Mouse (Mus musculus) heart, embryonic 16.5 days (tissue): ENCODE results near the gene Lrrc75a. TPM values are rescaled to one million over a fixed set of nuclear protein-coding genes. Genes with fewer than 3 reads are reported as not detected.
A peak's percentile ranks its signal among the peaks of the same experiment; 100 is the strongest.

ENCODE experiments used
- ATAC-seq: fragments of 200-750 bp; cut with Nextera tagmentation; replicated peaks from 2 replicates; pipeline ENCODE4 v1.8.0; 2017; ENCODE audit warnings: moderate number of reproducible peaks; ENCODE audit not compliant: insufficient read depth, low FRiP score; ENCODE audit errors: extremely low read depth
- H3K27ac ChIP-seq: fragments of 300-500 bp; sonication (generic); 2 replicates; pipeline ENCODE4 v1.5.1; 2014; ENCODE audit warnings: mild to moderate bottlenecking, low read length, control low read depth, moderate library complexity
- H3K27me3 ChIP-seq: fragments of 300-500 bp; sonication (generic); 2 replicates; pipeline ENCODE4 v1.6.1; 2014; ENCODE audit warnings: low read length, mixed read lengths; ENCODE audit not compliant: control insufficient read depth, insufficient read depth
- H3K36me3 ChIP-seq: fragments of 300-500 bp; sonication (generic); 2 replicates; pipeline ENCODE4 v1.6.1; 2014; ENCODE audit not compliant: control insufficient read depth, insufficient read depth
- H3K4me1 ChIP-seq: fragments of 300-500 bp; sonication (generic); 2 replicates; pipeline ENCODE4 v1.6.1; 2014; ENCODE audit warnings: low read length, mixed read lengths; ENCODE audit not compliant: control insufficient read depth, insufficient read depth
- H3K4me2 ChIP-seq: fragments of 300-500 bp; sonication (generic); 2 replicates; pipeline ENCODE4 v1.6.1; 2014; ENCODE audit warnings: low read depth, mild to moderate bottlenecking, control low read depth, low read length
- H3K4me3 ChIP-seq: fragments of 300-500 bp; sonication (generic); 2 replicates; pipeline ENCODE4 v1.5.1; 2014; ENCODE audit warnings: mild to moderate bottlenecking, control low read depth, low read length
- H3K9ac ChIP-seq: fragments of 300-500 bp; sonication (generic); 2 replicates; pipeline ENCODE4 v1.6.1; 2014; ENCODE audit warnings: low read length, control low read depth
- H3K9me3 ChIP-seq: fragments of 300-500 bp; sonication (generic); replicated peaks from 2 replicates; pipeline ENCODE4 v1.6.1; 2016; ENCODE audit warnings: low read length; ENCODE audit not compliant: control insufficient read depth
- WGBS: fragments of 180-500 bp; shearing (Covaris S2); extraction: QIAGEN DNeasy Blood & Tissue Kit; methylation state at CpG from one replicate; pipeline ENCODE4 v1.1.7; 2014; 5-methylcytosine and 5-hydroxymethylcytosine counted together
- polyA plus RNA-seq: library from polyadenylated mRNA; unstranded; fragments of >200 nt; fragmentation: Nextera tagmentation; extraction: Ambion mirVana; gene quantifications from 2 replicates; pipeline ENCODE4 v1.2.1, GENCODE M21; 2015

The Lrrc75a gene
- polyA plus RNA-seq, 1 experiment from 2014 or later = 11.4 TPM

DNA sequence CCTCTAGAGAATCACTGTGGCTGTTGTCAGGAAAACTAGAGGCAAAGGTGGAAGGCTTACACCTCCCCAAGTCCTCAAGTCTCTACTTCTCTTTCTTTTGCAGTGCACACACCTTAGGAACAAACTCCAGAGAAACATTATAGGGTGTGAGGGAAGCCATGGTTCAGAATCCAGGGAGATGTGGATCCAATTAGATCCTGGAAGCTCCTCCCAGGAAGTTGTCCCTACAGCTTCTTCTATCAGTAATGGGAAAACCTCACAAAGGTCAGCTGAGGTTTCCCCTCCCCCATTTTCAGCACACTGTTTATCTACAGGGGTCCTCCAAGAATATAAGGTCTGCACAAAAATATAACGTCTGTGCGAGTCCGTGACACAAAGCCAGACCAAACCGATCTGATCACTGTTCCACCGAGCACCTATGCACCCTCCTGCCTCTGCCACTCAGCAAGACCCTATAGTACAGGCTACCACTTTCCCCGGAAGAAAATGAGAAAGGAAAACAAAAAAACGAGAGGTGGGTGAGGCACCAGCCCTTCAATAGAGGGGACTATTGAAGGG lies 1.3 kb downstream of the Lrrc75a start:
- peak overlapping the region; percentile 83 for H3K4me2 ChIP-seq
- H3K9ac ChIP-seq = peak overlapping the region; percentile 94
- no peak for ATAC-seq
- WGBS = 25% methylated on average over 7 of the region's 7 CpGs
- H3K27ac ChIP-seq = peak overlapping the region; percentile 98
- H3K27me3 ChIP-seq = no peaks in the 10 kb centered on the region
- no peaks in the 10 kb centered on the region for H3K36me3 ChIP-seq
- H3K4me3 ChIP-seq = peak overlapping the region; percentile 89
- H3K9me3 ChIP-seq = no peaks in the 10 kb centered on the region
- peaks cover 64% of the 10 kb centered on the region for H3K4me1 ChIP-seq

GRCm38 (mm10) chr11:62646495-62646843 lies 1.9 kb downstream of the Lrrc75a start:
- peaks cover 68% of the 10 kb centered on the region for H3K4me1 ChIP-seq
- ATAC-seq = no peak
- peak overlapping the region; percentile 89 for H3K4me3 ChIP-seq
- no peaks in the 10 kb centered on the region for H3K9me3 ChIP-seq
- H3K27me3 ChIP-seq = no peaks in the 10 kb centered on the region
- 9% methylated on average over 4 of the region's 4 CpGs for WGBS
- H3K9ac ChIP-seq = peak overlapping the region; percentile 94
- H3K36me3 ChIP-seq = no peaks in the 10 kb centered on the region
- peak overlapping the region; percentile 98 for H3K27ac ChIP-seq
- peak overlapping the region; percentile 83 for H3K4me2 ChIP-seq

DNA sequence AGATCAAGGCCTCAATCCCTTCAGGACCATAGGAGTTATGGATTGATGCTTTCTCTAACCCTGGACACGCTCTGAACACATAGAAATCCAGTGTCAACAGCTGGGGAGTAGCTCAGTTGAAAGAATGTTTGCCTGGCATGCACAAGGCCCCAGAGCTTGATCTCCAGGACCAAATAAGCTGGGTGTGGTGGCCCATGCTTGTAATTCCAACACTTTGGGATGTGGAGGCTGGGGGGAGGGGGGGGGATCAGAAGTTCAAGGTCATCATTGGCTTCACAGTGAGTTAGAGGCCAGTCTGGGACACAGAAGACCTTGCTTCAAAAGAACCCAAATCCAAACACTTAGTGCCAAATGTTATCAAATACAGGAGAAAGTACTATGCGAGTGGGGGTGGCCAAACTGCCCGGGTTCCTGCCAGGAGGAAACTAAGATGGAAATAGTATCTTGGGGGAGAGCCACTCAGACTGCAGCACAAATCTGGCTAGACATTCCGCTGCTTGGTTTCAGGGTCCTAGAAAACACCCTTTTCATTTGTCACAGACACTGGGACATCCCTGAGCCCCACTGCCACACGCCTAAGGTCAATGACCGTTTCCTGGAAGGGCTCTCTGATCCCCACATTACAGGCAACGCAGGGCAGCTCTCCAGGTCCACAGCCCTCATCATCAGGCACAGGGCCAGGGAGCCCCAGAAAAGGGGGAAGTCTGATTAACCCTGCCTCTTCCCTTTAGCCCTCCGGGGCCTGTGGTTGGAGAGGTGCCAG lies 2.4 kb downstream of the Lrrc75a start:
- peak overlapping the region; percentile 83 for H3K4me2 ChIP-seq
- H3K4me1 ChIP-seq = peaks cover 73% of the 10 kb centered on the region
- 6% methylated on average over 8 of the region's 8 CpGs for WGBS

GRCm38 (mm10) chr11:62645337-62645675 lies 3.0 kb downstream of the Lrrc75a start:
- Histone ChIP-seq H3K4me3 (peak overlapping the region; percentile 89), H3K27me3 (no peaks in the 10 kb centered on the region), H3K36me3 (no peaks in the 10 kb centered on the region), H3K4me2 (peak overlapping the region; percentile 83), H3K4me1 (peaks cover 72% of the 10 kb centered on the region), H3K9ac (peak overlapping the region; percentile 94), H3K27ac (peak overlapping the region; percentile 98), H3K9me3 (no peaks in the 10 kb centered on the region)
- 34% methylated on average over 4 of the region's 4 CpGs for WGBS
- no peak for ATAC-seq

More for the DNA sequence above, 2.4 kb downstream of the Lrrc75a start:
- ATAC-seq = peak; percentile 6; the same call in 1 of the 2 replicates
- Histone ChIP-seq H3K27ac (peak overlapping the region; percentile 98), H3K9me3 (no peaks in the 10 kb centered on the region), H3K4me3 (peak overlapping the region; percentile 89), H3K9ac (peak overlapping the region; percentile 94), H3K27me3 (no peaks in the 10 kb centered on the region), H3K36me3 (no peaks in the 10 kb centered on the region)

DNA sequence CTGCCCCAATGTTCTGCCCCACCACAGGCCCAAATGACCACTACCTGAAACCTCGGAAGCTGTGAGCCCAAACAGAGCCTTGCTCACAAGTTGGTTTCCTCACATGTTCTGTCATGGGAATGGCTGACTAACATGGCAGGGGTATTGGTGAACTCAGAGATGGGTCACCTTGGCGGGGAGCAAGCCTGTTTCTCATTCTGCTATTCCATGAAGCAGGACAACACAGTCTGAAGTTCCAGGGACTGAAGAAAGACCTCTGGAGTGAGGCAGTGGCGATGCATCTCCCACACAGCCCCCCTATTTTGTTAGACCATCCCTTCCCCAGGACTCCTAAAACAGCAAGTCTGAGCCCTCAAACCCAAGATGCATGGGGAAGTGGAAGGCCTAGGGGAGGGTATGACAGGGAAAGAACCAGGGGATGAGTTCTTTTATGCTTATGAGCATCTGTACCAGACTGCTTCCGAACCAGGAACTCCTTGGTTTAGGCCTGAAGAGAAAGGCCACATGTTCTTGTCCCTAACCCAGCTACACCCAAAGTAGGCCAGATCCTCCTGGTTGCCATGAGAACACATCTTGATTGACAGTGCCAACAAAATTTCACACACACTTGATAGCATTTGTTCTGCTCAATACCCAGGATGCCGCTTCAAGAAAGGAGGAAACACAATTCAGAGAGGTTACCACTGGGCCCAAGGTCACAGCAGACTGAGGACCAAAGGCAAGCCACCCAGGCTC lies 3.6 kb downstream of the Lrrc75a start:
- H3K9me3 ChIP-seq = no peaks in the 10 kb centered on the region
- no peak for ATAC-seq
- H3K4me2 ChIP-seq = peak overlapping the region; percentile 83
- WGBS = 86% methylated on average over 5 of the region's 5 CpGs
- H3K9ac ChIP-seq = peak overlapping the region; percentile 94
- H3K4me3 ChIP-seq = no peak overlapping the region
- H3K27me3 ChIP-seq = no peaks in the 10 kb centered on the region
- no peaks in the 10 kb centered on the region for H3K36me3 ChIP-seq
- peaks cover 74% of the 10 kb centered on the region for H3K4me1 ChIP-seq
- peak overlapping the region; percentile 98 for H3K27ac ChIP-seq

DNA sequence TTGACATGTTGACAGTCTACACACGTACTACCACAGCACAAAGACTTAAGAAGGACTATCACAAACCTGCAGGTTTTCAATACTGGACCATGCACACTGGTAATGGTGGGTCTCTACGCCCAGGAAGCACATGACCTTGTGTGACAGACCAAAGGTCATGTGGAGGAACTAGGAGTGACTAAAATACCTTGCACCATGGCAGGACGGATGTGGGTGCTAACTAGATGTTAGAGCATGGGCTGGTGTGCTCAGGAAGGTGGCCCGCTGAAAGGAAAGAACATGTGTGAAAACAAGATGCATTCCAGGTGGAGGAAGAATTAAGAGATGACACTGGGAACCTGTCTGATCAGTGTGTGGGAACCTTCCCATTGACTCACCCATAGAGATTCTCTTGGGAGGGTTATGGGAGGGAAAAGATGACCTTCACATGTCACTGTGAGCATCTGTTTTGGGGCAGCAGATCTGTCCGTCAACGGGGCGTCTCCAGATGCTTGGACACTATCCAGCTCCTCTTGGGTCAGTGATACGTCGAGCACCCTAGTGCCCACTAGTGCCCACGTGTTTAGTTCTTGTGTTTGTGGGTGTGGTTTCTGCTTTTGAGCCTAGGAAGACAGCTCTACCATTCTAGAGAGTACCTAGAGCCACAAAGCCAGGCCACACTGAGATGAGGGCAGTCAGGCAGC lies 4.5 kb downstream of the Lrrc75a start:
- no peaks in the 10 kb centered on the region for H3K27me3 ChIP-seq
- ATAC-seq = no peak
- no peak overlapping the region for H3K4me3 ChIP-seq
- H3K27ac ChIP-seq = peak overlapping the region; percentile 98
- no peak overlapping the region for H3K4me2 ChIP-seq
- H3K9ac ChIP-seq = peak overlapping the region; percentile 61
- no peaks in the 10 kb centered on the region for H3K36me3 ChIP-seq
- WGBS = 57% methylated on average over 10 of the region's 10 CpGs
- H3K9me3 ChIP-seq = no peaks in the 10 kb centered on the region
- peaks cover 81% of the 10 kb centered on the region for H3K4me1 ChIP-seq

DNA sequence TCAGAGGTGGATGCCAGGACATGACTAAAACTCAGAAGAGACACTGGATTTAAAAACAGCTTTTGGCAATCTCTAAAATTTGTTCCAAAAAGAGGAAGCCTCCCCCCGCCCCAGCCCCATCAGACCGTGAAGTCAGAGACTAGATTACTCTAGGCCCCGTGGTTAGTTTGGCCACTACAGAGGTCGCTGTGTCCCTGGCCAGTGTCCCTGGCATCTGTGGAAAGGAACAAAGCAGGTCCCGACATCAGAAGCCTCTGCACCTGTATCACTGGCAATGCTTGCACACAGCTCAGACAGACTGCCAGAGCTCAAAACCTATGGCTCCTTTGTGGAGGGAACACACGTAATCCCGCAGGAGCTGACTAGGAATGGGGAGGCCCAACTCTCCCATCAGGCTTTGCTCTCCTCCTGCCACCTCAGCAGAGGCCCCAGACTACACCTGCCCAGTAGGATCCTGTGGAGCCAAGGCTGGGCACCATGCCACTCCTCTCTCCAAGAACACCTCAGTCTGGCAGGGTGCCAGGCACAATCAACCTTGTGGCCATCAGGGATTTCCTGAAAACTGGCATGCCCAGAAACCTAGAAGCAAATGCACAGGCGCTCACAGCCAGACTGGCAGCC lies 5.2 kb downstream of the Lrrc75a start:
- Histone ChIP-seq H3K36me3 (no peaks in the 10 kb centered on the region), H3K27me3 (no peaks in the 10 kb centered on the region), H3K4me3 (no peak overlapping the region), H3K4me2 (peak overlapping the region; percentile 29; the same call in 1 of the 2 replicates), H3K9me3 (no peaks in the 10 kb centered on the region), H3K4me1 (peaks cover 88% of the 10 kb centered on the region), H3K27ac (peak overlapping the region; percentile 98), H3K9ac (peak overlapping the region; percentile 61)
- no peak for ATAC-seq
- WGBS = 43% methylated on average over 8 of the region's 8 CpGs

- no peaks in the 10 kb centered on the region for H3K36me3 ChIP-seq
- no peak overlapping the region for H3K4me3 ChIP-seq
- H3K9ac ChIP-seq = peak overlapping the region; percentile 58
- H3K4me2 ChIP-seq = peak overlapping the region; percentile 29
- H3K4me1 ChIP-seq = peaks cover 94% of the 10 kb centered on the region
- H3K27ac ChIP-seq = peak overlapping the region; percentile 98
- WGBS = 27% methylated on average over 11 of the region's 11 CpGs
- no peaks in the 10 kb centered on the region for H3K9me3 ChIP-seq
- H3K27me3 ChIP-seq = no peaks in the 10 kb centered on the region
- ATAC-seq = no peak
These were observed 6.1 kb downstream of the Lrrc75a start for GRCm38 (mm10) chr11:62642023-62642844.
